Mouse (Mus musculus) kidney, postnatal 25 days (tissue): ENCODE measurements at regions not wholly inside any gene's neighbourhood (a gene's known extent, or its start where the extent isn't known, plus 50 kb on each side); places are given as distances from the start of the nearest gene placed in this dataset.

Experiments
- DNase-seq, 2 experiments: peaks; one replicate each; pipeline ENCODE4 v3.0.0; 2021; ENCODE audit warnings: mixed read lengths in 2 of 2

- DNase-seq: no peak
Observed at GRCm38 (mm10) chr1:76772694-76773093, 742.2 kb downstream of the Epha4 start.

- no peak for DNase-seq
Observed at GRCm38 (mm10) chr1:76786871-76787270, 728.0 kb downstream of the Epha4 start.

- DNase-seq: no peak
Observed at GRCm38 (mm10) chr1:76793438-76793837, 721.5 kb downstream of the Epha4 start.

GRCm38 (mm10) chr1:76819906-76820305 lies 695.0 kb downstream of the Epha4 start:
- no peak for DNase-seq

GRCm38 (mm10) chr1:76821610-76822009 lies 693.3 kb downstream of the Epha4 start:
- no peak for DNase-seq

GRCm38 (mm10) chr1:76829690-76830089 lies 685.2 kb downstream of the Epha4 start:
- DNase-seq: peak in 1 of 2 experiments; percentile 30

GRCm38 (mm10) chr1:76832311-76832710 lies 682.6 kb downstream of the Epha4 start:
- no peak for DNase-seq

- DNase-seq: no peak
Observed at GRCm38 (mm10) chr1:76835028-76835683, 679.7 kb downstream of the Epha4 start.

GRCm38 (mm10) chr1:76849346-76849745 lies 665.5 kb downstream of the Epha4 start:
- no peak for DNase-seq

GRCm38 (mm10) chr1:76866304-76866968 lies 648.5 kb downstream of the Epha4 start:
- peak in 1 of 2 experiments; percentile 34 for DNase-seq

GRCm38 (mm10) chr1:76873207-76873606 lies 641.7 kb downstream of the Epha4 start:
- DNase-seq: no peak

- no peak for DNase-seq
Observed at GRCm38 (mm10) chr1:76880111-76880782, 634.6 kb downstream of the Epha4 start.

- DNase-seq: no peak
Observed at GRCm38 (mm10) chr1:76880783-76881145, 634.1 kb downstream of the Epha4 start.

- DNase-seq: no peak
Observed at GRCm38 (mm10) chr1:76896152-76896864, 618.6 kb downstream of the Epha4 start.

GRCm38 (mm10) chr1:76897431-76897830 lies 617.5 kb downstream of the Epha4 start:
- no peak for DNase-seq

GRCm38 (mm10) chr1:76911472-76911871 lies 603.4 kb downstream of the Epha4 start:
- no peak for DNase-seq

- DNase-seq: no peak
Observed at GRCm38 (mm10) chr1:76919541-76919940, 595.3 kb downstream of the Epha4 start.

- no peak for DNase-seq
Observed at GRCm38 (mm10) chr1:76920634-76921033, 594.3 kb downstream of the Epha4 start.

GRCm38 (mm10) chr1:76927041-76927440 lies 587.8 kb downstream of the Epha4 start:
- no peak for DNase-seq

- DNase-seq: no peak
Observed at GRCm38 (mm10) chr1:76928035-76928434, 586.9 kb downstream of the Epha4 start.

GRCm38 (mm10) chr1:76933460-76933859 lies 581.4 kb downstream of the Epha4 start:
- no peak for DNase-seq

GRCm38 (mm10) chr1:76942730-76943129 lies 572.2 kb downstream of the Epha4 start:
- peak; percentile 13 to 51 for DNase-seq

- DNase-seq: no peak
Observed at GRCm38 (mm10) chr1:76944046-76944445, 570.8 kb downstream of the Epha4 start.
